Mouse (Mus musculus): ENCODE data around the gene Olfr313. TPM values are rescaled to one million over a fixed set of nuclear protein-coding genes. Genes with fewer than 3 reads are reported as not detected.
"Not testable (repeated sequence)": the region's sequence is repeated elsewhere in the genome, so short reads cannot be mapped to it uniquely, and the experiment has no call there.

The Olfr313 gene
- polyA plus RNA-seq, 1 experiment: not detected

GRCm38 (mm10) chr11:58796850-58797249, 17.9 kb upstream of the Olfr313 start:
- no peak for TF ChIP-seq CTCF (IDR thresholded peaks at IDR 0.05; ENCODE audit: extremely low read depth, insufficient read depth, low read length)
- no peak for TF ChIP-seq POLR2A (IDR thresholded peaks at IDR 0.05; ENCODE audit: extremely low read depth, insufficient read depth, low read length)
- Histone ChIP-seq H3K4me3 (ENCODE audit: insufficient read depth, low read length) (no peak overlapping the region), H3K4me1 (ENCODE audit: control insufficient read depth, insufficient read depth, low read length) (peaks cover 6% of the 10 kb centered on the region), H3K27ac (ENCODE audit: insufficient read depth, low read length) (no peak overlapping the region)

- no peak for TF ChIP-seq CTCF (IDR thresholded peaks at IDR 0.05; ENCODE audit: extremely low read depth, insufficient read depth, low read length)
- no peak for TF ChIP-seq POLR2A (IDR thresholded peaks at IDR 0.05; ENCODE audit: extremely low read depth, insufficient read depth, low read length)
- H3K4me1 ChIP-seq (ENCODE audit: control insufficient read depth, insufficient read depth, low read length): peaks cover 7% of the 10 kb centered on the region
- no peak overlapping the region for H3K4me3 ChIP-seq (ENCODE audit: insufficient read depth, low read length)
- H3K27ac ChIP-seq (ENCODE audit: insufficient read depth, low read length): no peak overlapping the region
Observed at GRCm38 (mm10) chr11:58799747-58800146, 15.1 kb upstream of the Olfr313 start.

- TF ChIP-seq POLR2A (IDR thresholded peaks at IDR 0.05; ENCODE audit: extremely low read depth, insufficient read depth, low read length): no peak
- TF ChIP-seq CTCF (IDR thresholded peaks at IDR 0.05; ENCODE audit: extremely low read depth, insufficient read depth, low read length): no peak
- no peak within 1 kb of the TSS for H3K27ac ChIP-seq (ENCODE audit: insufficient read depth, low read length)
- H3K4me1 ChIP-seq (ENCODE audit: control insufficient read depth, insufficient read depth, low read length): peaks cover 5% of the 10 kb centered on the region
- peak within 1 kb of the TSS; percentile 15 for H3K4me3 ChIP-seq (ENCODE audit: insufficient read depth, low read length)
Observed at GRCm38 (mm10) chr11:58801558-58802228, 13.1 kb upstream of the Olfr313 start, which contains the start of gene Fam183b. TSS of gene Fam183b (minus strand) at chr11:58801960.

GRCm38 (mm10) chr11:58803871-58804270, 10.9 kb upstream of the Olfr313 start:
- TF ChIP-seq POLR2A (IDR thresholded peaks at IDR 0.05; ENCODE audit: extremely low read depth, insufficient read depth, low read length) (no peak), CTCF (IDR thresholded peaks at IDR 0.05; ENCODE audit: extremely low read depth, insufficient read depth, low read length) (no peak)
- H3K4me3 ChIP-seq (ENCODE audit: insufficient read depth, low read length): no peak overlapping the region
- H3K4me1 ChIP-seq (ENCODE audit: control insufficient read depth, insufficient read depth, low read length): peaks cover 5% of the 10 kb centered on the region
- no peak overlapping the region for H3K27ac ChIP-seq (ENCODE audit: insufficient read depth, low read length)

- TF ChIP-seq POLR2A (IDR thresholded peaks at IDR 0.05; ENCODE audit: extremely low read depth, insufficient read depth, low read length) (no peak), CTCF (IDR thresholded peaks at IDR 0.05; ENCODE audit: extremely low read depth, insufficient read depth, low read length) (no peak)
- H3K4me3 ChIP-seq (ENCODE audit: insufficient read depth, low read length): no peak overlapping the region
- H3K27ac ChIP-seq (ENCODE audit: insufficient read depth, low read length): no peak overlapping the region
- peaks cover 5% of the 10 kb centered on the region for H3K4me1 ChIP-seq (ENCODE audit: control insufficient read depth, insufficient read depth, low read length)
Observed at GRCm38 (mm10) chr11:58804393-58804792, 10.4 kb upstream of the Olfr313 start.

- no peak overlapping the region for H3K4me3 ChIP-seq (ENCODE audit: insufficient read depth, low read length)
- no peaks in the 10 kb centered on the region for H3K4me1 ChIP-seq (ENCODE audit: control insufficient read depth, insufficient read depth, low read length)
- no peak for TF ChIP-seq CTCF (IDR thresholded peaks at IDR 0.05; ENCODE audit: extremely low read depth, insufficient read depth, low read length)
- no peak for TF ChIP-seq POLR2A (IDR thresholded peaks at IDR 0.05; ENCODE audit: extremely low read depth, insufficient read depth, low read length)
- H3K27ac ChIP-seq (ENCODE audit: insufficient read depth, low read length): no peak overlapping the region
Observed at GRCm38 (mm10) chr11:58812001-58812400, 2.8 kb upstream of the Olfr313 start.

- Histone ChIP-seq H3K27ac (ENCODE audit: insufficient read depth, low read length) (no peak overlapping the region), H3K4me1 (ENCODE audit: control insufficient read depth, insufficient read depth, low read length) (no peaks in the 10 kb centered on the region), H3K4me3 (ENCODE audit: insufficient read depth, low read length) (no peak overlapping the region)
- TF ChIP-seq CTCF (IDR thresholded peaks at IDR 0.05; ENCODE audit: extremely low read depth, insufficient read depth, low read length) (no peak), POLR2A (IDR thresholded peaks at IDR 0.05; ENCODE audit: extremely low read depth, insufficient read depth, low read length) (no peak)
Observed at GRCm38 (mm10) chr11:58815676-58816075, 876 bp downstream of the Olfr313 start.

- H3K4me3 ChIP-seq (ENCODE audit: insufficient read depth, low read length); H3K27ac ChIP-seq (ENCODE audit: insufficient read depth, low read length); H3K4me1 ChIP-seq (ENCODE audit: control insufficient read depth, insufficient read depth, low read length): not testable (repeated sequence)
Observed at GRCm38 (mm10) chr11:58828937-58829336, 14.1 kb downstream of the Olfr313 start, which contains the start of gene Olfr312. TSS of gene Olfr312 (plus strand) at chr11:58829237.

GRCm38 (mm10) chr11:58829764-58830163, 15.0 kb downstream of the Olfr313 start:
- Histone ChIP-seq H3K4me1 (ENCODE audit: control insufficient read depth, insufficient read depth, low read length) (no peaks in the 10 kb centered on the region), H3K4me3 (ENCODE audit: insufficient read depth, low read length) (no peak overlapping the region), H3K27ac (ENCODE audit: insufficient read depth, low read length) (no peak overlapping the region)
- TF ChIP-seq POLR2A (IDR thresholded peaks at IDR 0.05; ENCODE audit: extremely low read depth, insufficient read depth, low read length) (no peak), CTCF (IDR thresholded peaks at IDR 0.05; ENCODE audit: extremely low read depth, insufficient read depth, low read length) (no peak)

GRCm38 (mm10) chr11:58832541-58832940, 17.7 kb downstream of the Olfr313 start:
- not testable (repeated sequence) for H3K4me1 ChIP-seq (ENCODE audit: control insufficient read depth, insufficient read depth, low read length); H3K4me3 ChIP-seq (ENCODE audit: insufficient read depth, low read length); H3K27ac ChIP-seq (ENCODE audit: insufficient read depth, low read length)

- H3K4me3 ChIP-seq (ENCODE audit: insufficient read depth, low read length); H3K4me1 ChIP-seq (ENCODE audit: control insufficient read depth, insufficient read depth, low read length); H3K27ac ChIP-seq (ENCODE audit: insufficient read depth, low read length): not testable (repeated sequence)
Observed at GRCm38 (mm10) chr11:58838951-58839350, 24.2 kb downstream of the Olfr313 start, which contains the start of gene Olfr311. TSS of gene Olfr311 (plus strand) at chr11:58839251.

All from cortical plate, adult 2 months (tissue).